Mouse (Mus musculus) intestine, postnatal 0 days (tissue): ENCODE data around the gene Ifitm1. TPM values are rescaled to one million over a fixed set of nuclear protein-coding genes. Genes with fewer than 3 reads are reported as not detected.
"Not testable (repeated sequence)": the region's sequence is repeated elsewhere in the genome, so short reads cannot be mapped to it uniquely, and the experiment has no call there.

Experiments used
- ATAC-seq: fragments of 200-750 bp; cut with Nextera tagmentation; 2 replicates; pipeline ENCODE4 v1.8.0; 2017; ENCODE audit warnings: mild to moderate bottlenecking, moderate TSS enrichment, moderate library complexity
- H3K27ac ChIP-seq: fragments of 300-500 bp; sonication (generic); 2 replicates; pipeline ENCODE4 v1.5.1; 2014; ENCODE audit warnings: mild to moderate bottlenecking, low read depth, low read length, moderate library complexity
- H3K27me3 ChIP-seq: fragments of 300-500 bp; sonication (generic); replicated peaks from 2 replicates; pipeline ENCODE4 v1.6.1; 2014; ENCODE audit warnings: low read length, mixed read lengths; ENCODE audit not compliant: control insufficient read depth, insufficient read depth
- H3K36me3 ChIP-seq: fragments of 300-500 bp; sonication (generic); 2 replicates; pipeline ENCODE4 v1.6.1; 2014; ENCODE audit warnings: mild to moderate bottlenecking, moderate library complexity; ENCODE audit not compliant: control insufficient read depth, insufficient read depth
- H3K4me1 ChIP-seq: fragments of 300-500 bp; sonication (generic); replicated peaks from 2 replicates; pipeline ENCODE4 v1.6.1; 2014; ENCODE audit warnings: antibody characterized with exemption, low read length, mixed read lengths; ENCODE audit not compliant: control insufficient read depth, insufficient read depth
- H3K4me2 ChIP-seq: fragments of 300-500 bp; sonication (generic); replicated peaks from 2 replicates; pipeline ENCODE4 v1.6.1; 2014; ENCODE audit warnings: low read depth, mild to moderate bottlenecking, moderate library complexity
- H3K4me3 ChIP-seq: fragments of 300-500 bp; sonication (generic); 2 replicates; pipeline ENCODE4 v1.5.1; 2014; ENCODE audit warnings: low read depth, low read length
- H3K9ac ChIP-seq: fragments of 300-500 bp; sonication (generic); 2 replicates; pipeline ENCODE4 v1.6.1; 2014; ENCODE audit warnings: mild to moderate bottlenecking, low read depth, low read length
- H3K9me3 ChIP-seq: fragments of 300-500 bp; sonication (generic); 2 replicates; pipeline ENCODE4 v1.6.1; 2016; ENCODE audit warnings: mixed run types; ENCODE audit not compliant: control insufficient read depth
- CTCF ChIP-seq: sonication (generic); IDR thresholded peaks from 2 replicates; pipeline ENCODE4 v1.5.1; 2016; ENCODE audit warnings: low read depth, mild to moderate bottlenecking, control low read depth, antibody characterized with exemption, moderate library complexity
- WGBS: fragments of 180-500 bp; shearing (Covaris S2); extraction: QIAGEN DNeasy Blood & Tissue Kit; methylation state at CpG from one replicate; pipeline ENCODE4 v1.1.7; 2014; 5-methylcytosine and 5-hydroxymethylcytosine counted together
- polyA plus RNA-seq: library from polyadenylated mRNA; unstranded; fragments of >200 nt; fragmentation: Nextera tagmentation; extraction: Ambion mirVana; gene quantifications from 2 replicates; pipeline ENCODE4 v1.2.1, GENCODE M21; 2015

Ifitm1 gene
- polyA plus RNA-seq, 1 experiment from 2014 or later = 133 TPM

GRCm38 (mm10) chr7:141016707-141017697 lies 50.0 kb downstream of the Ifitm1 start:
- H3K27me3 ChIP-seq = no peaks in the 10 kb centered on the region
- TF ChIP-seq CTCF = peak; percentile 35; the same call in 1 of the 2 replicates
- H3K9me3 ChIP-seq = no peaks in the 10 kb centered on the region
- no peaks in the 10 kb centered on the region for H3K4me1 ChIP-seq
- no peak overlapping the region for H3K4me3 ChIP-seq
- WGBS = 80% methylated on average over 10 of the region's 10 CpGs
- ATAC-seq = no peak
- no peak overlapping the region for H3K9ac ChIP-seq
- no peak overlapping the region for H3K4me2 ChIP-seq
- H3K36me3 ChIP-seq = no peaks in the 10 kb centered on the region
- H3K27ac ChIP-seq = no peak overlapping the region

GRCm38 (mm10) chr7:141017824-141018223 lies 50.8 kb downstream of the Ifitm1 start, which contains the start of gene Ifitm6:
TSS of gene Ifitm6 (minus strand) at chr7:141017924.
- H3K9ac ChIP-seq, ATAC-seq, H3K4me1 ChIP-seq, H3K9me3 ChIP-seq, H3K36me3 ChIP-seq, H3K4me2 ChIP-seq, H3K27me3 ChIP-seq, H3K4me3 ChIP-seq, H3K27ac ChIP-seq: not testable (repeated sequence)
- WGBS = 89% methylated on average over 1 of the region's 1 CpGs

- Histone ChIP-seq H3K9ac (no peak overlapping the region), H3K4me1 (no peaks in the 10 kb centered on the region), H3K9me3 (no peaks in the 10 kb centered on the region), H3K36me3 (no peaks in the 10 kb centered on the region), H3K27ac (no peak overlapping the region), H3K27me3 (no peaks in the 10 kb centered on the region), H3K4me2 (no peak overlapping the region), H3K4me3 (no peak overlapping the region)
- WGBS = 96% methylated on average over 5 of the region's 5 CpGs
- TF ChIP-seq CTCF = no peak
- ATAC-seq = no peak
Measured at GRCm38 (mm10) chr7:141019028-141019427, 52.0 kb downstream of the Ifitm1 start.

Other genes with a start within 250 kb of the Ifitm1 start
- gene Cyp2e1, start 203.5 kb upstream of the Ifitm1 start, polyA plus RNA-seq = not detected in 2 replicates
- gene Syce1, start 179.4 kb upstream of the Ifitm1 start, polyA plus RNA-seq = 0.18 and 0.30 TPM in 2 replicates
- gene Zfp941, start 145.0 kb upstream of the Ifitm1 start, polyA plus RNA-seq = 0.59 and 0.76 TPM in 2 replicates
- 52.2 and 55.3 TPM in 2 replicates for gene Urah, start 132.2 kb upstream of the Ifitm1 start, polyA plus RNA-seq
- gene Scgb1c1, start 121.7 kb upstream of the Ifitm1 start, polyA plus RNA-seq = not detected in 2 replicates
- gene Odf3, start 119.4 kb upstream of the Ifitm1 start, polyA plus RNA-seq = not detected in 2 replicates
- not detected in 2 replicates for gene Gm45785, start 110.9 kb upstream of the Ifitm1 start, polyA plus RNA-seq
- 42.3 and 47.7 TPM in 2 replicates for gene Ric8a, start 110.3 kb upstream of the Ifitm1 start, polyA plus RNA-seq
- gene Bet1l, start 109.6 kb upstream of the Ifitm1 start, polyA plus RNA-seq = 42.4 and 52.6 TPM in 2 replicates
- gene Psmd13, start 85.3 kb upstream of the Ifitm1 start, polyA plus RNA-seq = 150 and 155 TPM in 2 replicates
- 28.9 and 30.9 TPM in 2 replicates for gene Sirt3, start 84.9 kb upstream of the Ifitm1 start, polyA plus RNA-seq
- 0.53 and 0.69 TPM in 2 replicates for gene Cox8b, start 66.8 kb upstream of the Ifitm1 start, polyA plus RNA-seq
- 52.8 and 53.0 TPM in 2 replicates for gene Nlrp6, start 46.3 kb upstream of the Ifitm1 start, polyA plus RNA-seq
- 18.9 and 19.4 TPM in 2 replicates for gene Pgghg, start 25.8 kb upstream of the Ifitm1 start, polyA plus RNA-seq
- gene Ifitm5, start 16.9 kb upstream of the Ifitm1 start, polyA plus RNA-seq = 0.34 and 0.75 TPM in 2 replicates
- 0.38 TPM in 1 of 2 replicates, not detected in the other for gene Gm45717, start 11.3 kb upstream of the Ifitm1 start, polyA plus RNA-seq
- 686 and 738 TPM in 2 replicates for gene Ifitm2, start 11.2 kb upstream of the Ifitm1 start, polyA plus RNA-seq
- 324 and 334 TPM in 2 replicates for gene Ifitm3, start 43.5 kb downstream of the Ifitm1 start, polyA plus RNA-seq
- 0.93 and 1.0 TPM in 2 replicates for gene Ifitm6, start 50.7 kb downstream of the Ifitm1 start, polyA plus RNA-seq
- not detected in 2 replicates for gene Gm17387, start 61.9 kb downstream of the Ifitm1 start, polyA plus RNA-seq
- 1.9 and 2.9 TPM in 2 replicates for gene B4galnt4, start 93.9 kb downstream of the Ifitm1 start, polyA plus RNA-seq
- gene Pkp3, start 111.0 kb downstream of the Ifitm1 start, polyA plus RNA-seq = 35.3 and 38.6 TPM in 2 replicates
- gene Sigirr, start 133.4 kb downstream of the Ifitm1 start, polyA plus RNA-seq = 42.1 and 43.2 TPM in 2 replicates
- 46.8 and 50.1 TPM in 2 replicates for gene Ano9, start 150.6 kb downstream of the Ifitm1 start, polyA plus RNA-seq
- 36.6 and 37.7 TPM in 2 replicates for gene Ptdss2, start 155.2 kb downstream of the Ifitm1 start, polyA plus RNA-seq
- gene Rnh1, start 205.6 kb downstream of the Ifitm1 start, polyA plus RNA-seq = 133 and 141 TPM in 2 replicates
- gene Hras, start 226.8 kb downstream of the Ifitm1 start, polyA plus RNA-seq = 71.8 and 72.3 TPM in 2 replicates
- 3.2 and 3.7 TPM in 2 replicates for gene Lrrc56, start 226.9 kb downstream of the Ifitm1 start, polyA plus RNA-seq
- gene Lmntd2, start 246.9 kb downstream of the Ifitm1 start, polyA plus RNA-seq = 2.7 and 3.4 TPM in 2 replicates
- 47.6 and 52.7 TPM in 2 replicates for gene Rassf7, start 248.6 kb downstream of the Ifitm1 start, polyA plus RNA-seq